Mouse (Mus musculus) neural tube, embryonic 10.5 days (tissue): ENCODE measurements around the gene Unc79.

ENCODE experiments used
- DNase-seq: peaks from one replicate; pipeline ENCODE4 v3.0.0-alpha.2; 2017; ENCODE audit warnings: low spot score; ENCODE audit errors: extremely low spot score

Gene Unc79

DNA sequence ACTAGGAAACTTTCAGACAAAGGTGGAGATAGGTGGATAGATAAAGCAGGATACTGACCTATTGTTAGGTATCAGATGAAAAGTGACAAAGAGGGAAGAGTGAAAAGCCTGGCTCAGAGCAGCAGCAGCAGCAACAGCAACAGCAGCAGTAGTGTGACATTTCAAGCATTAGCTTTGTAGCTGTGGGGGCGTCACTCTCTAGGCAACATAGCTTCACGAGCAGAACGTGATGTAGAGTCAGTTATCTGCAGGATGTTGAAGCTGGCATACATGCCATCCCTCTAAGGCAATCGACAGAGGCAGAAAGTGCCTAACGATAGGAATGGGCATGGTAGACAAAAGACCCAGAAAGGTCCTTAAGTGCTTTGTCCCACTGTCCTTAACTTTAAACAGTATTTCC lies 173.3 kb downstream of the Unc79 start:
- DNase-seq, result no peak

GRCm38 (mm10) chr12:103123861-103124260 lies 175.2 kb downstream of the Unc79 start:
- no peak for DNase-seq

DNA sequence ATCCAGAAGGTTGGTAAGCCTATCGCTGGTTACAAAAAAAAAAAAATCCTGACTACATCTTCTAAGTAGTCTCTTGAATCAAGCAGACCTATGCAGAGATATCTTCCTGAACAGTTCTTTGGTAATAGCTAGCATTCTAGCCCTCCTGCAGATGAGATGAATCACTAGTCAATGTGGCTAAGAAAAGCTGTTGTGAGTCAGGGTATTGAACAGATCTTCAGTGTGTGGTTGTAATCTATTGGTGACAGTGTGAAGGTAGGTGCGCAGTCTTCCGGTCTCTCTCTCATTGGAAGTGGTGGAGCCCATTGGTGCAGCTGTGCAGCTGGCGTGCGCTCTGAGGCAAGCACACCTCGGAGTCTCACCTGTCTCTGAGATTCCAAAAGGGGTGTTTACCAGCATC lies 180.3 kb downstream of the Unc79 start:
- no peak for DNase-seq

DNA sequence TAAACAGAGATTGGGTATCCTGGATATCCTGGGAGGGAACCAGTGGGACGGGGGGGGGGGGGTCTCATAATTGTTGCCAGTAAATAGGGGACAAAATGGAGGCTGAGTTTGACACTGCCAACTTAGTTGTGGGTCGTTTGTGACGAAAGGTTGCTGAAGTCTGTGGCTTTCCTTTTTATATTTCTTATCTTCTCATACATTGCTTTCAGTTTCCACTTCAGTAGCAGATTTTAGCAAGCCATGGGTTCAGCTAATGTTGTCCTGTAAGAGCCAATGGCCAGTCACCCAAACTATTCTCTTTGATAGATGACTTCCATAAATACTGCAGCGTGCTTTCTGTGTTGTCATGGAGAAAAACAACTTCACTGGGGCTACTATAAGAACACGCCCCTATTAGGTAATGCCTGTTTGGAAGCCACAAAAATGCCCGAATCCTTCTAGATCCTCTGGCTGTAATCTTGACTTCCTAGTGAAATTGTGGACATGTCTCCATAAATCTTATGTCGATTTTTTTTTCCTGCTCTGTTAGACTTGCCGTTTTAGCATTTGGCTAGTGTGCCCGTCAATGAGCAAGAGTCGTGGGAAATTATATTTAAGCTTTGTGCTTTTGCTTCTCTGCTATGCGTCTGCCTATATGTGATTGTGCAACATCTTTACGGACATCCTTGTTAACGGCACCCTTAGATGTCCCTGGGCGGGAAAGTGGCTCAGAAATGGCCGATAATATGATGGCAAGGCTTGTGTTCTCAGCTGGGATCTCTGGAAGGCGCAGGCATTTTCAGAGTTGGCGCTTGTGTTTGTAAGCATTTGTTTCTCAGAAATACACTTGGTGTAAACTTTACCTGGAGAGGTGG lies 181.0 kb downstream of the Unc79 start:
- DNase-seq, result no peak

DNA sequence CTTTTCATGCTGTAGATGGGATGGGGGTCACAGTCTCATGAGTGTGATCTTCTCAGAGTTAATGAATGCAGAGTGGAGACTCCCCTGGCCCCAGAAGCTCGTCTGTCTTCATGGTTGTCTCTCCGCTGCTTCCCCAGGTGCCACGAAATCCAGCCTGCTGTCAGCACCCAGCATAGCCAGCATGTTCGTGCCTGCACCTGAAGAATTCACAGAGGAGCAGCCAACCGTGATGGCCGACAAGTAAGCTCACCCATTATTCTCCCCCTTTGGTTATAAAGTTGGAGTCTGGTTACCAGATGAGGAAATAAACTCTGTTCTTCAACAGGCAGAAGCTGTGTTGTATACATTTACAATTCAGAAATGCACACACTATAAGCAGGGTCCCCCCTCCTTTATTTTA lies 182.8 kb downstream of the Unc79 start:
- DNase-seq, result no peak

DNA sequence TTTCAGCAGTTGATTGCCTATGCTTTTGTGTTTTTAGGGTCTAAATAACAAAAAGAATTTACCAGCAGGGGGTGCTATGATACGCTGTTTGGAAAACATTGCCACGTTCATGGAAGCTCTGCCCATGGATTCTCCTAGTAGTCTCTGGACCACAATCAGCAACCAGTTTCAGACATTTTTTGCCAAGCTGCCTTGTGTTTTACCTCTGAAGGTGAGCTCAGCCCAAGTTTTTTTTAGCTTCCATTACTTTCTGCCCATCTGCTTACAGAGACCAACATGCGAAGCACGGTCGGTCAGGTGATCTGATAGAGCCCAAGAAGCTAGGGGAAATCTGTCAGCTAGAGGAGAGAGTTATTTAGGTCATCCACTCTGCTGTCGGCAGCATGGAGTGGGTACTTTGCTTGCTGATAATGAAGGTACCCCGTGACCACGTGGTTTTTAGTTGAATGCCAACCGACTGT lies 193.9 kb downstream of the Unc79 start:
- peak; percentile 21 for DNase-seq

DNA sequence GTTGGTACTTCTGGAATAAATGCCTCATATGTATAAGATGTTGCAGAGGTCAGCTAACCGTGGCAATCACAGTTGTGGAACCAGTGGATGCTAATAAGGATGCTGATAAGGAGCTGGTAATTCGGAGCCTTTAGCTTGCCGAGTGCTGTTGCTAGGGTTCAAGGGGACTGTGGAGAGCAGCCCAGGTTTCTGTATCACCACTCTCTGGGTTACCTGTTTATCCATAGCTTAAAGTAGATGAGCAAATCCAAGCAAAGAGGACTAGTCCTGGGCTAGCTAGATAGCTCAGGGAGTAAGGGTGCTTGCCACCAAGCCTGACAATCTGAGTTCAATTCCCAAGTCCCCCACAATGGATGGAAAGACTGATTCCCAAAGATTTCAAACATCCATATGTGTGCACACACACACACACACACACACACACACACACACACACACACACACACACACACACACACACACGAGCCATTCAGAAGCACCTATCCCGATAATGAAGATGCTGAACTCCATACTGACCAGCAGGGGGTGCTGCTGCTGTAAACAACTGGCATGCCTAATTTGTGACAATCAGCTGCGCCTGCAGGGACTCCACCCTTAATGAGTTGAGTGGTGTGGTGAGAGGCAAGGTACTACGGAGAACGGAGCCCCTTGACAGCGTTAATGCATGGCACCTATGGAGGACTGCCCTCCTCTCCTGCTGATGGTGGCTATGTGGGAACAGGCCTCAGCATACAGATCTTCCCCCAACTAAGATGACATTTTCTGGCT lies 195.3 kb downstream of the Unc79 start:
- DNase-seq, result peak; percentile 67

DNA sequence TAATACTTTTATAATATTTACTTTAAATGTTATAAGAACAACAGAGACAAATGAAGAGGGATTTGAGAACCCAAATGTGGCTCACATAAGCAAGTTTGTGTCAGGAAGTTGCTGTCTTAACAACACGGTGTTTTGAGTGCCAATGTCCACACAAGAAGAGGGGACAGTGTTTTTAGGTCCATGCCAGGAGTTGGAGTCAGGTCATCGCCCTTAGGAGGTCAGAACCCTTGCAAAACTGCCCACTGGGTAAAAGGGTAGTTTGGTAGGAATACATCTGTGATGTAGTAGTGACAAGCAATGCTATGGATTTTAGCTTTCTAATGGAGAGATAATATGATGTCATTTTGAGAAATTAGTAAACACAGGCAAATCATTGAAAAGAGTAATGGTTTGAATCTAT lies 201.6 kb downstream of the Unc79 start:
- DNase-seq, result no peak

DNA sequence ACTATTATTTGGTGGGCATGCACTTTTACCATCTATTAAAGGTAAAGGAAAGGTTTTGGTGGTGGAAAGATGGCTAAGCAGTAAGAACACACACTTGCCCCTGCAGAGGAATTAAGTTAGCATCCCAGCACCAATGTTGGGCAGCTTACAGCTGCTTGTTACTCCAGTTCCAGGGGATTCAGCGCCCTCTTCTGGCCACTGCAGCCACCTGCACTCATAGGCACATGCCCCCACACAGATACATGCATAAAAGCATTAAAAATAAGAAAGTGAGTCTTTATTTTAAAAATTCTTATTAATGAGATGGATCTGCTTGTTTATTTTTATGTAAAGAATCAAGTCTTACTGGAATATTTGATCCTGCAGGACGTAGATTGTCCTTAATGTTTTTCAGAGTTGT lies 206.3 kb downstream of the Unc79 start:
- no peak for DNase-seq

- no peak for DNase-seq
Measured at GRCm38 (mm10) chr12:103155406-103155805, 206.7 kb downstream of the Unc79 start.

- DNase-seq, result no peak
Measured at GRCm38 (mm10) chr12:103157129-103157910, 208.7 kb downstream of the Unc79 start.

DNA sequence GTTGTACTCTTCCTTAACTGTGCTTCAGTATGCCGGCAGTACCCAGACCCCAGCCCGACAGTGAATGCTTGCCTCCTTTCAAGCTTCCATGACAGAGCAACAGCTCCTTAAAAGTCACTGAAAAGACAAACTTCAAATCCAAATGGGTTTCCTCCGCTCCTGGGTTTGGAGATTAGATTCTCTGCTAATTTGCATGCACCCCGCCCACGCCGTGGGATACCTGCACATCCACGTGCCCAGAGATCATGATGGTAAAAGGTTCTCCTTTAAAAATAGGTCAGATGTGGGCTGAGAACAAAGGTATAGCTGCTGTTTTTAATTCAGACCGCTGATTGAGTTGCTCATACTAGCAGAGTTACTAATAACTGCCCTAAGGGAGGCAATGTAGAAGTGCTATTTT lies 210.4 kb downstream of the Unc79 start:
- no peak for DNase-seq

DNA sequence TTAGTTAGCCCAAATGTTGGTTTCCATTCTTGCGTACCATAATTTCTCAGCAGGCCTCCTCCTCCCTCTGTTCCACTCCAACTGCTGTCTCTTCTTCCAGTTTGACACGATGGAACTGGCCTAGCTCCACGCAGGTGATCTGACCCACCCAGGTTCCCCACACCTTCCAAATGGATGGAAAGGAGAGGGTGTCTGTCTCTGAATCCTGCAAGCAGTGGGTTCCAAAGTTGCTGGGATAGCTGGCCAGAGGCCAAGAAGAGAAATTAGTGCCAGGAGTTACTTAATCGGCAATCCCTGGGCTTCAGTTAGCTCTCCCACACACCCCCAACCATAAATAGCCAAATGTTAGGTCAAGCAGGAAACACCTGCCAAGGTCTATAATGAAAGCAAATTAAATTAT lies 212.1 kb downstream of the Unc79 start:
- DNase-seq, result no peak

GRCm38 (mm10) chr12:103163596-103163995 lies 214.9 kb downstream of the Unc79 start:
- DNase-seq, result no peak

DNA sequence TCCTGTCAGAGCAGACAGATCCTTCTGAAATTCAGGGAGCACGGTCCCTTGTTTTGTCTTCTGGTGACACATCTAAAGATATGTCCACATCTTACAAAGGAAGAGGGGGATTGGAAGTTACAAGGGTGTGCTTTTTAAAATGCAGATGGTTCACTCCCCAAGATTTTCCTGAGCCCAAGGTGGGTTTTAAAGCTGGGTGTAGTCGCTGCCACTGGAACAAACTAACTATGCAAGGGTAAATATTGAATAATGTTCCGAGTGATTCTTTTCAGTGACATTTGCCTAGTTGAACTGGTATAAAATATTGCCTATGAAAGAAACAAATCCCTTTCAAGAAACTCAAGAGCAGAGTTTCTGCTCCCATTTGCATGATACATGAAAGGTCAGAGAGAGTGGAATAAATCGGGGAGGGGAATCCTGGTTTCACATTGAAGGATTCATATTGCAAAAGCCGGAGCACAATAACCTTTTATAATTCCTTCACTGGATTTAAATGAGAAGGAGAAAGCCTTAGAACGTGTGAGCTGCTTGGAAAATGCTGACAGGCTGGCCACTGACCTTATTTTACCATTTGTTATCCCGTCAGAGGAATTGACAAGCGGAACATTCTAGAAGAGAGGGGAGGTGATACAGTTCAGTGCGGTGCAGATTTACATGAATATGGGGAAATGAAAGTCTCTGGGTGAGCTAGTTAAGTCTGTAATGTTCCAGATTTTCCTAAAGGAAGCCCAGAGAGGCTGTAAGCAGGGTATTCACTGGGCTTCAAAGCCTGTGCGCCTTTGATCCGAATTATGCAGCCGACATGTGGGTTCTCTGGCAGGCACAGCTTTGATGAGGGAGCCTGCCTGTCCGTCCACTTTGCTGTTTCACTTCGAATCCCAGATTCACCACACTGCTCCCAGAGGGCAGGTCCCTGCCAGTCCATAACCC lies 215.7 kb downstream of the Unc79 start:
- DNase-seq, result no peak

DNA sequence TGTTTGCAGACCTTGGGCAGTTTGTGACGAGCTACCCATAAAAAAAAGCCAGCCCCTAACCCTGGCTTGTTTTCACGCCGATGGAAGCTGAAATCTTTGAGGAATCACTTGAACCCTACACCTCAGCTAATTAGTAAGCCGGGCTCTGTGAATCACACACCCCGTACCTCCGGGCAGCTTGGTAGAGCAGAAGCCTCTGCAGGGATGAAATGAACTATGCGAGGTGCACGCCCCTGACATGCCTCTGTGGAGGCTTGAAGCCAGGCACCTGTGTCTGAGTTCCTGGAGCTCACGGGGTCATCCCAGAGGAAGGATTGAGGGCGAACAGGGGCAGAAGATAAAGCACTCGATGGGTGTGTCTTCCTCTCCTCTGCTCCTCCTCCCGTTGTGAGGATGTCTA lies 220.2 kb downstream of the Unc79 start:
- no peak for DNase-seq

GRCm38 (mm10) chr12:103183057-103183456 lies 234.4 kb downstream of the Unc79 start:
- no peak for DNase-seq

DNA sequence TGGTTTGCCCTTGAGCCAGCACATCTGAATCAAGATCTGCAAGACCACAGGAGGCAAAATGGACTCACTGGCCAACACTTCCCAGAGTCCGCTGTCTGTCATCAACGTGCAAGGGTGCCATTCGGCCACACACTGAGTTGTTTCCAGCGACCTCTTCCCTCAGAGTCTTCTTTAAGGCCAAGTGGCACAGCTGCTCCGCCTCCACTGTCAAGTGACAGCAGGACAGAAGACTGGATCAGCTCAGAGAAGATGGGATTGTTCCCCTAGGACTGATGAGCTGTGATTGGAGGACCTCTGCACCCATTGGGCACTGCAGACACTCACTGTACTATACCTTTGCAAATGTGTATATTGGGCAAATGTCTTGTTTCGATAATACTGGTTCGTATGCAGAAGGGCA lies 238.4 kb downstream of the Unc79 start:
- no peak for DNase-seq

- DNase-seq, result no peak
Measured at GRCm38 (mm10) chr12:103188223-103188622, 239.6 kb downstream of the Unc79 start.

GRCm38 (mm10) chr12:103189771-103190170 lies 241.1 kb downstream of the Unc79 start:
- DNase-seq, result no peak

DNA sequence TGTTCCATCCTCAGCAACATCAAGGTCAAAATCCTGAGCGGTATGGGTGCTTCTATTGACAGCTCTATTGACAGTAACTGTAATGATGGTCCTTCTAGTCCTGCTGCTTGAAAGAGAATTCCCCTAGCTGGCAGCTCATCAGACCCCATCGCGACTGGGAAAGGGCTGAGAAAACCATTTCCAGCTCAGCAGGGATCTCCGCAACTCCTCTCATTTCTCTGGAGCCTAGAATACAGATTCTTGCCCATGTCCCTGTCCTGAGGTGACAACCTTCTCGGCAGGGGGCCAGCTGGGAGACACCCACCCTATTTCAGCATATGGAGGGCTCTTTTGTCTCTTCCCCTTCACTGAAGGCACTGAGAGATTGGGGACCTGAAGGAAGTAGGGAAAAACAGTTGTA lies 244.3 kb downstream of the Unc79 start:
- no peak for DNase-seq
